Mouse (Mus musculus) ES-E14 (cell line): ENCODE data around the gene Ankrd36. TPM values are rescaled to one million over a fixed set of nuclear protein-coding genes. Genes with fewer than 3 reads are reported as not detected.

Experiments used
- DNase-seq: peaks from one replicate; pipeline ENCODE4 v3.0.0-alpha.2; 2013; ENCODE audit warnings: low read depth, low spot score
- H3K27ac ChIP-seq: 2 replicates; pipeline ENCODE4 v1.5.1; 2012; ENCODE audit warnings: low read depth, mild to moderate bottlenecking, low read length, moderate library complexity, mixed read lengths; ENCODE audit not compliant: poor library complexity, insufficient read depth, severe bottlenecking
- H3K36me3 ChIP-seq: 2 replicates; pipeline ENCODE4 v1.6.1; 2012; ENCODE audit warnings: mild to moderate bottlenecking, low read length, moderate library complexity, mixed read lengths; ENCODE audit not compliant: control insufficient read depth, poor library complexity, insufficient read depth, severe bottlenecking
- H3K4me1 ChIP-seq, 2 experiments: fragments of 150-350 bp in 1 of 2; sonication (generic) in 1 of 2; 2 replicates each; pipeline ENCODE4 v1.6.1; 2012; ENCODE audit warnings: low read length in 2 of 2, mild to moderate bottlenecking in 1 of 2, mixed read lengths in 1 of 2; ENCODE audit not compliant: control insufficient read depth in 2 of 2, insufficient read depth in 2 of 2, poor library complexity in 1 of 2
- H3K4me3 ChIP-seq, 2 experiments: fragments of 150-350 bp in 1 of 2; sonication (generic) in 1 of 2; 2 replicates each; pipeline ENCODE4 v1.5.1; 2012; ENCODE audit warnings: low read length in 2 of 2, low read depth in 1 of 2, mild to moderate bottlenecking in 1 of 2, mixed read lengths in 1 of 2; ENCODE audit not compliant: insufficient read depth in 1 of 2, poor library complexity in 1 of 2, severe bottlenecking in 1 of 2
- H3K9ac ChIP-seq: 2 replicates; pipeline ENCODE4 v1.6.1; 2012; ENCODE audit warnings: low read depth, mild to moderate bottlenecking, low read length, mixed read lengths; ENCODE audit not compliant: poor library complexity, insufficient read depth, severe bottlenecking
- H3K9me3 ChIP-seq: fragments of 150-350 bp; sonication (generic); 2 replicates; pipeline ENCODE4 v1.6.1; 2012; ENCODE audit warnings: low read depth, mild to moderate bottlenecking, low read length; ENCODE audit not compliant: control insufficient read depth, insufficient read depth
- CHD2 ChIP-seq: IDR thresholded peaks from 2 replicates; pipeline ENCODE4 v1.6.1; 2014; ENCODE audit warnings: mild to moderate bottlenecking, low read depth, low read length, inconsistent platforms
- HCFC1 ChIP-seq: IDR thresholded peaks from 2 replicates; pipeline ENCODE4 v1.6.1; 2012; ENCODE audit warnings: low read length, inconsistent platforms, borderline replicate concordance; ENCODE audit not compliant: insufficient read depth
- MAFK ChIP-seq: IDR thresholded peaks from 2 replicates; pipeline ENCODE4 v1.6.1; 2014; ENCODE audit warnings: mild to moderate bottlenecking, low read depth, low read length, inconsistent platforms; ENCODE audit not compliant: insufficient read depth
- ZC3H11A ChIP-seq: IDR thresholded peaks from 2 replicates; pipeline ENCODE4 v1.6.1; 2012; ENCODE audit warnings: low read depth, mild to moderate bottlenecking, inconsistent platforms, low read length, borderline replicate concordance
- ZNF384 ChIP-seq: IDR thresholded peaks from 2 replicates; pipeline ENCODE4 v1.6.1; 2012; ENCODE audit warnings: low read depth, low read length, inconsistent platforms
- in situ Hi-C, 2 experiments: fragments of 600-800 bp; cut with MboI; formaldehyde crosslinking; loops; one replicate each; pipeline ENCODE4 v1.15.1; 2025; ENCODE audit warnings: low sequenced_read_pairs in 2 of 2, inconsistent platforms in 1 of 2; ENCODE audit not compliant: unreplicated experiment in 2 of 2
- total RNA-seq: library from RNA; depleted of rRNA; stranded (reverse); fragments of 300-350 nt; gene quantifications from 2 replicates; pipeline ENCODE4 v1.2.3, GENCODE M21; 2012

Gene Ankrd36
- total RNA-seq, 1 experiment: 0.45 TPM

DNA sequence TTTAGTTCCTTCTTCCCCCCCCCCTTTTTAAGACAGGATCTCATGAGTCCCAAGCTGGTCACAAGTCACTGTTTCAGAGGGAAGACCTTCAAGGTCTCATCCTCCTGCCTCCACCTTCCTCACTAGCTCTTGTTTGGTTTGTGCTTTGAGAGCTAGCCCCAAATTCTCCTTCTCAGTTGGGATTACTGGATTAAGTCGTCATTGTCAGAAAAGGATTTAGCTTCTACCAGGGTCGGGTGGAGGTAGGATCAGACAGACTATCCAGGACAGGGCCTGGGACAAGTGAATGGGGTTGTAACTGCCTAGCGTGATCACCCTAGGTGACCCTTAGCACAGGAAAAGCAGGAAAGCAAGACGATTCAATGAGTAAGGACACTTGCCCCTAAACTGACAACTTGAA is 29.2 kb upstream of the Ankrd36 start:
- peak overlapping the region; percentile 50; the same call in 1 of the 2 replicates for H3K9ac ChIP-seq
- no peaks in the 10 kb centered on the region for H3K9me3 ChIP-seq
- H3K27ac ChIP-seq: no peak overlapping the region
- DNase-seq: no peak
- TF ChIP-seq ZC3H11A (no peak), CHD2 (no peak), ZNF384 (no peak), MAFK (no peak), HCFC1 (no peak)
- peaks cover 14% of the 10 kb centered on the region for H3K36me3 ChIP-seq
- H3K4me3 ChIP-seq: peak overlapping the region; percentile 77 to 80; a peak in 2 of 4 replicates
- in situ Hi-C loops: no loop called here
- peaks cover 3 to 4% of the 10 kb centered on the region in 2 experiments; a peak in 2 of 4 replicates for H3K4me1 ChIP-seq

DNA sequence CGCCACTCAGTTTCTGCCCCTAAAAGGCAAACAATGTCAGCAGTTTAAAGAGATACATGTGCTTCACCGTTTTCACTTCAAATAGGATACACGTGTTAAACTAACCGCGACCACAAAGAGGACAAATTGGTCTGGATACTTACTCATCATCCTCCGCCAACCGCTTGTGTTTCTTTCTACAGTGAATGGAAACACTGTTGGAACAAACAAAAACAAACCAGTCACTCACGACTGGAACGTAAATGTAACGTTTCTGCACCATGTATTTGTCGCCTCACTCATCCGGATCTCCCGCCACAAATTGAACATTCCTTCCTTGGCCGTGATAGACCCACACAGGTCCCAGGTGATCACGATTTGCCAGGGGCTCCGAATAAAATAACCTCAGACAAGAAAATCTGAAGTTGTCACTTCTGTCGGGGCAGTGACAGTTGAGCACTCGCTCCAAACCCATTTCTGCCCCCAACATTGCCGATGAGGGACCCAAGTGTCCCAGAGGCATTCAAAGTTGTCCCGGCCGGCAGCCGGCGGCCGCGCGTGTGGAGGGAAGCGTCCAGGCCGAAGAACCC is 28.2 kb upstream of the Ankrd36 start:
- Histone ChIP-seq H3K9me3 (no peaks in the 10 kb centered on the region), H3K27ac (peak overlapping the region; percentile 47; the same call in 1 of the 2 replicates), H3K4me1 (peaks cover 6 to 7% of the 10 kb centered on the region in 2 experiments; a peak in 2 of 4 replicates), H3K4me3 (peak overlapping the region; percentile 77 to 80), H3K36me3 (peaks cover 11% of the 10 kb centered on the region), H3K9ac (peak overlapping the region; percentile 85)
- TF ChIP-seq ZC3H11A: no peak
- TF ChIP-seq CHD2: no peak
- TF ChIP-seq ZNF384: no peak
- no peak for TF ChIP-seq HCFC1
- no peak for TF ChIP-seq MAFK
- no peak for DNase-seq
- in situ Hi-C loops: no loop called here

DNA sequence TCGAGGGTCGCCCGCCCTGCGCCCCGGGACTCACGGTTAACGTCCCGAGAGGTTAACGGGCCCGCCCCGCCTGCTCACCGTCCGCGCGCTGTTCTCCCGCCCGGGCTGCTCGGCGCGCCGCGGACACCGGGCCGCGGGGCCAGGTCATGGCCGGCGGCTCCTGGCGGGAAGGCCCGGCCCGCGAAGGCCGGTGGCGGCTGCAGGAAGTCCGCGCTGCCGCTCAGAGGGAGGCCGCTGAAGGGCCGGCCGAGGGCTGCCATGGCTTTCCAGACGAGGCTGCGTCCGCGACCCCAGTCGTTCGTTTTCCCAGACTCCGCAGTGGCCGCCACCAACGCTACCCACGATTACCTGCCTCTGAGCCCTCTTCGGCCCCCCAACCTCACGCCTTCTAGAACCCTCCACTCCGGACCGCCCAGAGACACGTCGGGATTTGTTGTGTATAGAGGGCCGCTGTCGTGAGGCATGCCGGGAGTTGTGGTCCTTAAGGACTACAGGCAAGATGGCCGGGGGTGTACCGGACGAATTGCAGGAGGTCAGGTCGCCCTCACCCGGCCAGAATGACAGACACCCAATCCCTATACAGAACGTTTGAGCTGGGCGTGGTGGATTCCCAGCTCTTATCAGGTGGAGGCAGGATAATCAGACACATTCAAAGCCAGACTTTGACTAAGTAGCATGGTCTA is 27.5 kb upstream of the Ankrd36 start, which contains the start of gene Ccdc117:
Gene Ccdc117, minus strand, starts transcription at position 389 of the 683 bp plus-strand sequence.
- peak within 1 kb of the TSS; percentile 47; the same call in 1 of the 2 replicates for H3K27ac ChIP-seq
- peaks cover 6 to 7% of the 10 kb centered on the region in 2 experiments; a peak in 2 of 4 replicates for H3K4me1 ChIP-seq
- peak within 1 kb of the TSS; percentile 77 to 80 for H3K4me3 ChIP-seq
- peak within 1 kb of the TSS; percentile 85 for H3K9ac ChIP-seq
- H3K9me3 ChIP-seq: no peaks in the 10 kb centered on the region
- TF ChIP-seq HCFC1 (peak; percentile 92), CHD2 (no peak)
- peak; percentile 95 for DNase-seq
- peaks cover 9% of the 10 kb centered on the region for H3K36me3 ChIP-seq
- in situ Hi-C loops: no loop called here

DNA sequence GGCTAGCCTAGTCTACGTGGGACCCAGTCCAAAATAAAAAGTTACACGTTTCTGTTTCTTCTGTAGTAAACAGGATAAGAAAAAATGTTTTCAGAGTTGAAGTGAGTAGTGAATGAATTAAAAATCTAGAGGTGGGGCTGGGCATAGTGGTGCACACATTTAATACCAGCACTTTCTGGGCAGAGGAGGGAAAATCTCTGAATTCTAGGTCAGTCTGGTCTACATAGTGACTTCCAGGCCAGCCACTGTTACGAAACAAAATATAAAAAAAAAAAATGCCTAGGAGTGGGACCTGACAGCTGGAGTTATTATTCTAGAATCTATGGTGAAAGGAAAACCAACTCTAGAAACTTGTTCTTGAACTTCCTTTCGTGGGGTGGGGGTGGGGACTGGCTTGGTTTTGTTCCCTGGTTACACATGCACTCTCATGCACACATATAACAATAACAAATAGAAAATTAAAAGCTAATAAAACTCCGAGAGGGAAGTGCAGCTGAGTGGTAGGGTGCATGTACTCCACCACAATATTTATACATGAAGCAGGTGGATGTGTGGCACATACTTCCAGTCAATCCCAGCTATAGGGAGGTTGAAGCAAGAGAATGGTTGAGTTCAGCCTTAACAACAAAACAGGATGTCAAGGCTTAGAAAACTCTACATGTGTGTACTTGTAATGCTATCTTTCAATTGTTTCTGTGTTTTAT is 26.9 kb upstream of the Ankrd36 start:
- Histone ChIP-seq H3K4me3 (no peak overlapping the region), H3K9ac (no peak overlapping the region), H3K9me3 (no peaks in the 10 kb centered on the region), H3K4me1 (peaks cover 6 to 7% of the 10 kb centered on the region in 2 experiments; a peak in 2 of 4 replicates), H3K36me3 (peaks cover 9% of the 10 kb centered on the region), H3K27ac (no peak overlapping the region)
- DNase-seq: no peak
- TF ChIP-seq ZC3H11A (no peak), HCFC1 (no peak), ZNF384 (no peak), MAFK (no peak), CHD2 (no peak)
- in situ Hi-C loops: no loop called here
